Mouse (Mus musculus) lung, adult 2 months (tissue): ENCODE data around the gene Stk11.

Experiments
- CTCF ChIP-seq: fragments of 200-500 bp; IDR thresholded peaks from 2 replicates; pipeline ENCODE4 v1.5.1; 2011; ENCODE audit warnings: mild to moderate bottlenecking, low read length, control low read depth; ENCODE audit not compliant: insufficient read depth
- POLR2A ChIP-seq: fragments of 200-500 bp; IDR thresholded peaks from 2 replicates; pipeline ENCODE4 v1.6.1; 2011; ENCODE audit warnings: low read depth, mild to moderate bottlenecking, control low read depth, low read length, borderline replicate concordance; ENCODE audit errors: extremely low read depth

GRCm38 (mm10) chr10:80094085-80094484, 21.5 kb upstream of the Stk11 start:
- no peak for TF ChIP-seq POLR2A
- no peak for TF ChIP-seq CTCF
